Comparison of ENCODE assay signal across 23 mouse cellular contexts in the genomic region with DNA sequence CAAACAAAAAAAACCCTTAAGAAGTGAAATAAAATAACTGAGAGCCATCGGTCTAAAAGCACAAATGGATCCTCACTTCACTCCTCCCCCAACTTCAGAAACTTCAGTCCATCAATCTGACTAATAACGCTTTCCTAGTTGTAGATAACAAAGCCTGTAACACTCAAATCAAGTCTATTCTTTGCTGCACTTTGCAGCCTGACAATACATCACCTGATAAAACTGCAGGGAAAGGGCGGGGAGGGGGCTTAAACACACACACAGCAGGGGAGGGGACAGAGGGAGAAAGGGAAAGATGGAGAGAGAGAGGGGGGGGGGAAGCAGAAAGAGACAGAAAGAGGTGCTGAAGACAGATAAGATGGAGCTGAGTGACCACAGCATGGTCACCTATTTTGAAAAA.
A peak's percentile ranks its signal among the peaks of the same experiment; 100 is the strongest.
DNase-seq lines count a peak whose midpoint lies in the region; ATAC-seq and TF ChIP-seq lines count a peak whose summit lies in the region.
"Had no signal": no experiment of that assay in that cellular context is flagged by ENCODE, and none has a peak within 500 bp of the region (broad histone marks: within the 10 kb centered on the region; RNA-seq: fewer than 3 reads in every experiment).

No protein-coding gene starts in this region.

- H3K27ac ChIP-seq in heart, embryonic 13.5 days (replicated peaks): no peak overlapping the region
- no peak overlapping the region for H3K27ac ChIP-seq in heart, adult 2 months
- no peak overlapping the region for H3K27ac ChIP-seq in CH12.LX (ENCODE audit: insufficient read depth, low read depth)
- H3K27ac ChIP-seq in forebrain, embryonic 16.5 days (ENCODE audit: low read length): no peak overlapping the region
- H3K27ac ChIP-seq: hindbrain, embryonic 14.5 days; hindbrain, postnatal 0 days had no signal

- no peak for ATAC-seq in heart, embryonic 13.5 days (ENCODE audit: extremely low read depth, insufficient number of reproducible peaks, low FRiP score, low TSS enrichment)
- peak; percentile 64 for ATAC-seq in forebrain, embryonic 16.5 days
- ATAC-seq in megakaryocyte, adult 5-6 weeks (ENCODE audit: poor library complexity, severe bottlenecking): no peak
- ATAC-seq: activated CD4-positive, CD25-positive, alpha-beta regulatory T cell, adult 4 months; CD4-positive, CD25-positive, alpha-beta regulatory T cell, adult 4 months; hindbrain, postnatal 0 days; inflammation-experienced regulatory T-cells, adult 6 months; intestine, embryonic 16.5 days had no signal

- no peak for TF ChIP-seq RAD21 in CH12.LX (IDR thresholded peaks at IDR 0.05; ENCODE audit: low read depth, low read length)

- dilution Hi-C loops in CH12.LX (cut with MboI; ENCODE audit: extremely low pct_ligation_motif_present, extremely low pct_unique_long_range_greater_than_20kb, low sequenced_read_pairs): no loop called here

- no peaks in the 10 kb centered on the region for H3K36me3 ChIP-seq in heart, embryonic 13.5 days
- H3K36me3 ChIP-seq in heart, adult 2 months (ENCODE audit: control insufficient read depth, insufficient read depth, low read length): no peaks in the 10 kb centered on the region
- no peaks in the 10 kb centered on the region for H3K36me3 ChIP-seq in CH12.LX (replicated peaks in 1 of 2; ENCODE audit: control insufficient read depth in 1 of 2, insufficient read depth in 1 of 2, low read length in 1 of 2)
- no peaks in the 10 kb centered on the region for H3K36me3 ChIP-seq in forebrain, embryonic 16.5 days (ENCODE audit: control insufficient read depth, insufficient read depth)

- no peaks in the 10 kb centered on the region for H3K27me3 ChIP-seq in heart, embryonic 13.5 days (replicated peaks)
- no peaks in the 10 kb centered on the region for H3K27me3 ChIP-seq in heart, adult 2 months (ENCODE audit: control insufficient read depth, insufficient read depth, low read length)
- H3K27me3 ChIP-seq in CH12.LX (replicated peaks): no peaks in the 10 kb centered on the region
- H3K27me3 ChIP-seq in forebrain, embryonic 16.5 days (replicated peaks; ENCODE audit: control insufficient read depth, insufficient read depth, low read length): no peaks in the 10 kb centered on the region

- peaks cover 21% of the 10 kb centered on the region for H3K4me1 ChIP-seq in heart, embryonic 13.5 days
- H3K4me1 ChIP-seq in heart, adult 2 months (ENCODE audit: control insufficient read depth, insufficient read depth, low read length): no peaks in the 10 kb centered on the region; the same call in 1 of the 2 replicates
- H3K4me1 ChIP-seq in CH12.LX (ENCODE audit: control insufficient read depth in 1 of 2, insufficient read depth in 2 of 2): no peaks in the 10 kb centered on the region
- H3K4me1 ChIP-seq in forebrain, embryonic 16.5 days (replicated peaks; ENCODE audit: control insufficient read depth, insufficient read depth, low read length): 0 out of 2 replicates have a peak, but pooled peaks cover 2% of the 10 kb centered on the region

- in situ Hi-C loops in CH12.LX (cut with MboI; ENCODE audit: low pct_ligation_motif_present, low pct_unique_long_range_greater_than_20kb, low sequenced_read_pairs): no loop called here

- TF ChIP-seq EP300 in heart, adult 2 months (IDR thresholded peaks at IDR 0.05; ENCODE audit: insufficient read depth, low read depth, low read length): no peak
- no peak for TF ChIP-seq EP300 in CH12.LX (IDR thresholded peaks at IDR 0.05; ENCODE audit: low read length)

- intact Hi-C loops in heart, adult 2 months (cut with DNase I): no loop called here

- no peak for DNase-seq in heart, adult 2 months
- no peak for DNase-seq in CH12.LX (ENCODE audit: extremely low read depth)
- DNase-seq in brain, embryonic 14.5 days (ENCODE audit: low read depth): peak; percentile 41
- no peak for DNase-seq in kidney, postnatal 25 days
- DNase-seq: adrenal gland, adult 8-10 months; adrenal gland, postnatal 25 days; cerebellum, adult 18-20 months; cerebellum, adult 9-10 months; cerebellum, postnatal 14 days; gastrocnemius, postnatal 25 days; heart, postnatal 14 days; heart, postnatal 4 days; kidney, adult 18-20 months had no signal

- H3K4me3 ChIP-seq in heart, embryonic 13.5 days: no peak overlapping the region
- H3K4me3 ChIP-seq in heart, adult 2 months: no peak overlapping the region
- no peak overlapping the region for H3K4me3 ChIP-seq in CH12.LX (replicated peaks in 1 of 3; ENCODE audit: low read depth in 2 of 3, low read length in 2 of 3, poor library complexity in 1 of 3)
- no peak overlapping the region for H3K4me3 ChIP-seq in forebrain, embryonic 16.5 days (replicated peaks; ENCODE audit: low read length)

- H3K79me2 ChIP-seq in heart, adult 2 months (replicated peaks; ENCODE audit: control insufficient read depth, insufficient read depth, low read length): no peaks in the 10 kb centered on the region
- H3K79me2 ChIP-seq in CH12.LX (replicated peaks; ENCODE audit: control insufficient read depth, extremely low read depth, insufficient read depth, poor library complexity, severe bottlenecking): no peaks in the 10 kb centered on the region

- TF ChIP-seq POLR2A in heart, adult 2 months (IDR thresholded peaks at IDR 0.05; ENCODE audit: insufficient read depth, low read depth, low read length): no peak
- TF ChIP-seq POLR2A in CH12.LX (IDR thresholded peaks at IDR 0.05; ENCODE audit: low read depth, low read length): no peak
- no peak for TF ChIP-seq POLR2A in brain, embryonic 14.5 days (IDR thresholded peaks at IDR 0.05; ENCODE audit: borderline replicate concordance, extremely low read depth, insufficient read depth, insufficient read length, poor library complexity, severe bottlenecking)

- TF ChIP-seq CTCF in heart, adult 2 months (IDR thresholded peaks at IDR 0.05): no peak
- no peak for TF ChIP-seq CTCF in CH12.LX (conservative IDR thresholded peaks at IDR 0.05 in 1 of 2, IDR thresholded peaks at IDR 0.05 in 1 of 2; ENCODE audit: low read depth in 2 of 2, low read length in 2 of 2)
- TF ChIP-seq CTCF in brain, embryonic 14.5 days (IDR thresholded peaks at IDR 0.05; ENCODE audit: borderline replicate concordance, extremely low read depth, insufficient read depth, insufficient read length): no peak

- no peak overlapping the region for H3K9ac ChIP-seq in heart, embryonic 13.5 days
- no peak overlapping the region for H3K9ac ChIP-seq in heart, adult 2 months (ENCODE audit: low read depth, low read length)
- H3K9ac ChIP-seq in CH12.LX (ENCODE audit: insufficient read depth, low read depth): no peak overlapping the region
- H3K9ac ChIP-seq in forebrain, embryonic 16.5 days (replicated peaks; ENCODE audit: low read depth, low read length): no peak overlapping the region
- H3K9ac ChIP-seq: hindbrain, embryonic 14.5 days had no signal

- peak overlapping the region; percentile 2; the same call in 1 of the 2 replicates for H3K4me2 ChIP-seq in heart, embryonic 13.5 days
- H3K4me2 ChIP-seq in CH12.LX (ENCODE audit: insufficient read depth, low read depth, poor library complexity, severe bottlenecking): peak overlapping the region; percentile 56
- no peak overlapping the region for H3K4me2 ChIP-seq in forebrain, embryonic 16.5 days (ENCODE audit: low read length)
- H3K4me2 ChIP-seq: heart, embryonic 11.5 days; hindbrain, embryonic 14.5 days had no signal

- WGBS in heart, embryonic 13.5 days: 9% methylated on average over 3 of the region's 3 CpGs
- WGBS in heart, adult 2 months: 18% methylated on average over 3 of the region's 3 CpGs
- WGBS in forebrain, embryonic 16.5 days: 40% methylated on average over 3 of the region's 3 CpGs

- no peaks in the 10 kb centered on the region for H3K9me3 ChIP-seq in heart, embryonic 13.5 days
- no peaks in the 10 kb centered on the region for H3K9me3 ChIP-seq in CH12.LX (replicated peaks; ENCODE audit: low read length)
- no peaks in the 10 kb centered on the region for H3K9me3 ChIP-seq in forebrain, embryonic 16.5 days (ENCODE audit: control insufficient read depth, low read length)

TF ChIP-seq in CH12.LX, 34 proteins besides CTCF, POLR2A, EP300 and RAD21:
- TF ChIP-seq IRF4 (IDR thresholded peaks at IDR 0.05; ENCODE audit: low read depth, low read length): no peak
- TF ChIP-seq NELFE (IDR thresholded peaks at IDR 0.05; ENCODE audit: low read depth, low read length): no peak
- no peak for TF ChIP-seq KAT2A (IDR thresholded peaks at IDR 0.05; ENCODE audit: insufficient replicate concordance, low read length)
- TF ChIP-seq CHD1 (IDR thresholded peaks at IDR 0.05; ENCODE audit: low read depth, low read length): no peak
- no peak for TF ChIP-seq BHLHE40 (IDR thresholded peaks at IDR 0.05; ENCODE audit: low read depth, low read length)
- TF ChIP-seq MXI1 (IDR thresholded peaks at IDR 0.05; ENCODE audit: low read depth, low read length): no peak
- no peak for TF ChIP-seq USF1 (IDR thresholded peaks at IDR 0.05; ENCODE audit: low read depth, low read length)
- no peak for TF ChIP-seq ELF1 (IDR thresholded peaks at IDR 0.05; ENCODE audit: low read depth, low read length)
- no peak for TF ChIP-seq ZKSCAN1 (IDR thresholded peaks at IDR 0.05; ENCODE audit: borderline replicate concordance, low read depth, low read length)
- no peak for TF ChIP-seq ZC3H11A (IDR thresholded peaks at IDR 0.05; ENCODE audit: low read depth, low read length)
- no peak for TF ChIP-seq SMC3 (IDR thresholded peaks at IDR 0.05; ENCODE audit: low read depth, low read length)
TF ChIP-seq in CH12.LX: peak in this region for 0.
